Mouse (Mus musculus) bone marrow, adult 2 months (tissue): ENCODE data around the gene Sipa1l3. TPM values are rescaled to one million over a fixed set of nuclear protein-coding genes. Genes with fewer than 3 reads are reported as not detected.

ENCODE experiments used
- H3K27ac ChIP-seq: fragments of 200-500 bp; 2 replicates; pipeline ENCODE4 v1.5.1; 2012; ENCODE audit warnings: low read depth, mild to moderate bottlenecking, control low read depth, inconsistent platforms, low read length; ENCODE audit not compliant: control insufficient read depth, poor library complexity, insufficient read depth
- H3K4me1 ChIP-seq: fragments of 200-500 bp; 2 replicates; pipeline ENCODE4 v1.6.1; 2011; ENCODE audit warnings: low read length; ENCODE audit not compliant: control insufficient read depth, insufficient read depth
- H3K4me3 ChIP-seq: fragments of 200-500 bp; replicated peaks from 2 replicates; pipeline ENCODE3; 2011; ENCODE audit warnings: mild to moderate bottlenecking, low read depth, low read length, control low read depth; ENCODE audit not compliant: control insufficient read depth
- CTCF ChIP-seq: fragments of 200-500 bp; IDR thresholded peaks from 2 replicates; pipeline ENCODE4 v1.5.1; 2011; ENCODE audit warnings: low read length, control low read depth; ENCODE audit not compliant: control insufficient read depth, insufficient read depth
- POLR2A ChIP-seq: fragments of 200-500 bp; IDR thresholded peaks from 2 replicates; pipeline ENCODE4 v1.6.1; 2011; ENCODE audit warnings: low read depth, mild to moderate bottlenecking, control low read depth, low read length, borderline replicate concordance; ENCODE audit not compliant: control insufficient read depth
- WGBS: fragments of 180-500 bp; shearing (Covaris S2); methylation state at CpG from one replicate; pipeline ENCODE4 v1.1.7; 2018; 5-methylcytosine and 5-hydroxymethylcytosine counted together
- polyA plus RNA-seq: library from polyadenylated mRNA; stranded (reverse); fragments of >200 nt; gene quantifications from 2 replicates; pipeline ENCODE4 v1.2.4, GENCODE M21; 2011; ENCODE audit warnings: low replicate concordance; ENCODE audit not compliant: missing spikeins, insufficient read depth, insufficient read length

Gene Sipa1l3
- polyA plus RNA-seq, 1 experiment, result 16.8 TPM

DNA sequence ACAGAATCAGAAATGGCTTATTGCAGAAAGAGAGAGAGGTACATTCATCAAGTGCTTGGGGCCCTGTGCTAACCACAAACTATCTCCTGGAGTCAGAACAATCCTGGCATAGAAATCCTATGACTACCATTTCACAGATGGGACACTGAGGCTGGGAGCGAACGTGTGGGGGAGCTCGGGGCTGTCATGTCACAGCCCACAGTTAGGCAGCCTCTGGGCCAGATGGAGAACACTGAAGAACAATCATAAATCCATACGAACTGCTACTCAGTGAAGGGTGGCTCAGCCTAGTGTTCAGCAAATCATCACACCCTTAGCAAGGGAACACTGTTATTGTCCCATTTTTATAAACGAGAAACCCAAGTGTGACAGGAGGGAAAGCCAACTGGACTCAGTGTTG, 1.3 kb downstream of the Sipa1l3 start:
- Histone ChIP-seq H3K4me3 (no peak overlapping the region), H3K27ac (no peak overlapping the region), H3K4me1 (no peaks in the 10 kb centered on the region; the same call in 1 of the 2 replicates)
- no peak for TF ChIP-seq POLR2A
- TF ChIP-seq CTCF, result no peak
- 68% methylated on average over 5 of the region's 5 CpGs for WGBS

DNA sequence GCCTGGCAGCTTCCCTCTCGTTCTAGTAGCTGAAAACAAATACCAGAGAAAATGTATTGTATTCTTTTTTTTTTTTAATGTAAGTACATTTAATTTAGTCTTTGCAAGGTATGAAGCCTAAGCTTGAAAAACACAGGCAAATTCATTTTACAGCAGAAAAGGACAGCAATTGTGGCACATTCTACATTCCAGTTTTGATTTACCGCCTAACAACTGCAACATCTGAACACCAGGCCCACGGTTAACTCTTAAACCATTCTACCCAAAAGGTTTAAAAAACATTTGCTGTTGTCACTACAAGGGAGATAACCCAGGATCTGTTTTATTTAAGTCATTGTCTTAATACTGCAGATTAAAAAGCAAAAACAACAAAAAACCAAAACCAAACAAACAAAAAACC, 2.8 kb downstream of the Sipa1l3 start:
- TF ChIP-seq POLR2A, result no peak
- 83% methylated on average over 3 of the region's 3 CpGs for WGBS
- H3K27ac ChIP-seq, result no peak overlapping the region
- no peak overlapping the region for H3K4me3 ChIP-seq
- peaks cover 2% of the 10 kb centered on the region for H3K4me1 ChIP-seq

DNA sequence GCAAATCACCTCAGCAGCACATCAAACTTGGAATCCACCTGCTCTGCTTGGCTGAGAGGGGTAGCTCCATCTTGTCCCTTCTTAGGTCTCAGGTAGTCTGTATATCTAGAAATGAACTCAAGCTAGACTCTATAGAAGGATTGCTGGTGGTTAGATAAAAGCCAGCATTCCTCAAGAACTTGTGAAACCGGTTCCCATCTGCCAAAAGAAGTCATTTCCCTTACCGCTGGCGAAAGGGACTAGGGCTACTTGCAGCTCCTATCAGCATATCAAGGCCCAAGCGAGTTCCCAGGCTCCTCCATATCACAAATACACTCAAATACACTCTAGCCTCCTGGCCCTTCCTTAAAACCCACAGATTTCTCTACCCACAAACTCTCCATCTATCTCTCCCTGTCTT, 5.7 kb downstream of the Sipa1l3 start:
- peaks cover 2% of the 10 kb centered on the region; the same call in 1 of the 2 replicates for H3K4me1 ChIP-seq
- TF ChIP-seq POLR2A (no peak), CTCF (no peak)
- no peak overlapping the region for H3K4me3 ChIP-seq
- 56% methylated on average over 4 of the region's 4 CpGs for WGBS
- no peak overlapping the region for H3K27ac ChIP-seq

DNA sequence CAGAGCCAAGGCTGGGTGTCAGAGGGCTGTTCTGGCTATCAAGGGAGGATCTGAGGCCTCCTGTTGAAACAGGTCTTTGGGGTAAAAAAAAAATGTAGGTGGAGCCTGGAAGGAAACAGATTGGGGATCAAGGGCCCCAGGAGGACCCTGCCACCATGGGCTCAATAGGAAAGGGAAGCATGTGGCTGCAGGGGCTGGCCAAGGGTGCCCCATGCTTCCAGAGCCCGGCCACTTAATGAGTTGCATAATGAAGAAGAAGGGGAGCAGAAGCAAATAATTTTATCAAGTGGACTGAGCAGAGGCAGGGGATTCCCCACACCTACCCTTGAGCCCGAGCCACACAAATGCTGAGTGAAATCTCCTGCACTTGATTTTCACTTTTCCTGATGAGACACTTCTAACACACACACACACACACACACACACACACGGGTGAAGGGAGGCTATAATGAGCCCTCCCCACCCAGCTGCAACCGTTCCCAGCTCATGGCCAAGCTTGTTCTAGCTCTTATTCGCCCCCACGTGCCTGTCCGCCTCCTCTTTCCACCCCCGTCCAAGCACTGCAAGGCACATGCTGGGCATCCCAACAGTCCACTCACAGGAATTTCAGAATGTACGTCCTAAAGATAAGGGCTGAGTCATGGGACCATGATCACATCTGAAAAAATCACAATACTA, 6.7 kb downstream of the Sipa1l3 start:
- TF ChIP-seq POLR2A (no peak), CTCF (no peak)
- Histone ChIP-seq H3K27ac (no peak overlapping the region), H3K4me1 (peaks cover 2% of the 10 kb centered on the region; the same call in 1 of the 2 replicates), H3K4me3 (no peak overlapping the region)
- 21% methylated on average over 9 of the region's 9 CpGs for WGBS

DNA sequence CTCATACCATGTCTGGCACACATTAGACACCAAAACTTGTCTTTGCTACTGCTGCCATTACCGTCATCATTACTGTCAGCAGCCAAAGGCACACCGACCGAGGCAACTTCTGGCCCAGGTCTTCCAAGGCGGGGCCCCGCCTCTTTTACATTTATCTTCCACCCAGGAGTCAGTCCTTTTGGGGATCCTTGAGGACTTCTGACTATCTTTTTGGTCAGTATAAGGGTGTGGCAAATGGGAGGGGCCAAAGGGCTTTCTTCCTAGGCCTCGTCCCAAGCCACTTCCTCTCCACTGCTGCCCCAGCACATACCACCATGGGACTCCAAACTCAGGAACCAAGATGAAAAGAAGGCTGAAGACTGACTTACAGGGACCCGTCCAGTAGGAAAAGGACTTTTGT, 9.9 kb downstream of the Sipa1l3 start:
- H3K4me3 ChIP-seq, result no peak overlapping the region
- H3K4me1 ChIP-seq, result peaks cover 2% of the 10 kb centered on the region; the same call in 1 of the 2 replicates
- 60% methylated on average over 7 of the region's 7 CpGs for WGBS
- TF ChIP-seq CTCF (no peak), POLR2A (no peak)
- no peak overlapping the region for H3K27ac ChIP-seq

DNA sequence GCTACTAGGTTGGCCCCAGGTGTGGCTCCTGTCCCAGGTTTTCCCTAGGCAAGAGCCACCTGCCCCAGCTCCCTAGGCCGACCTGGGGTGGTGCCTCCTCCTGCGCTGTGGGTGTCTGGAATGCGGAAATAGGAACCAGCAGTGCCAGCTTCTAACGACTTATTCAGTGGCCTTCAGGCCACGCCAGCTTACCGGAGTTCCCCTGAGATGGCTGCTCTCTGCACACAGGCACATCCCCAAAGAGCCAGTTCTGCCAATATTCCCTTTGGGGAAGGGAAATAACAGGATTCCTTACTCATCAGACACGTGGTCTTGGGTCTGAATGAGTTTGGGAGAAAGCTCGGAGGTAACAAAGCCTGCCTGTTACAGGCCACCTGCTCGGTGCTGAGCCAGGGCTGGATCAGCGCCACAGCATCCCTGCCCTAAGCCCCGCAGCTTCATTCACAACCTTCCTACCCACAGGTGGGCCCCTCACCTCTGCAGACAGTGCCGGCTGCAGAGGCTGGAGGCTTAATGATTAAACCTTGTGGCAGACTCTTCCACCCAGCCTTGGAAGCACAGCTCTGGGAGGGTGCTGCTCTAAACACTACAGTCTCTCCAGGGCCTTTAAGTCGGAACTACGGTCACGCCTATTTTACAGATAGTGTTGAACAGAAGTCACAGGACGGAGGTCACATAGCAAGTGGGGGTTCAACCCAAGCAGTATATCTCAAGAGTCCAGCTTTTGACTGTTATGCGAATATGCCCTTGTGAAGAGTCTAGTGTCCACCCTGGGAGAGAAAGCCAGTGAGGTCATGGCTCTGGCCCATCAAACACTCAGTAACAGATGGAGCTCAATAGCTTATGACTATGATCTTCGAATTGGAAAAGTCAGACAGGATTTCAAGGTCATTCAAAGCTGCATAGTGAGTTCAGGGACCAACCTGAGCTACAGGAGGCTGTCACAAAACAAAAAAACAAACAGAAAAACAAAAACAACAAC, 12.8 kb downstream of the Sipa1l3 start:
- no peaks in the 10 kb centered on the region; the same call in 1 of the 2 replicates for H3K4me1 ChIP-seq
- H3K4me3 ChIP-seq, result peak overlapping the region; percentile 17
- TF ChIP-seq POLR2A (no peak), CTCF (no peak)
- 0 out of 2 replicates have a peak overlapping the region, but pooled peaks have one; percentile 11 for H3K27ac ChIP-seq
- WGBS, result 27% methylated on average over 18 of the region's 18 CpGs

DNA sequence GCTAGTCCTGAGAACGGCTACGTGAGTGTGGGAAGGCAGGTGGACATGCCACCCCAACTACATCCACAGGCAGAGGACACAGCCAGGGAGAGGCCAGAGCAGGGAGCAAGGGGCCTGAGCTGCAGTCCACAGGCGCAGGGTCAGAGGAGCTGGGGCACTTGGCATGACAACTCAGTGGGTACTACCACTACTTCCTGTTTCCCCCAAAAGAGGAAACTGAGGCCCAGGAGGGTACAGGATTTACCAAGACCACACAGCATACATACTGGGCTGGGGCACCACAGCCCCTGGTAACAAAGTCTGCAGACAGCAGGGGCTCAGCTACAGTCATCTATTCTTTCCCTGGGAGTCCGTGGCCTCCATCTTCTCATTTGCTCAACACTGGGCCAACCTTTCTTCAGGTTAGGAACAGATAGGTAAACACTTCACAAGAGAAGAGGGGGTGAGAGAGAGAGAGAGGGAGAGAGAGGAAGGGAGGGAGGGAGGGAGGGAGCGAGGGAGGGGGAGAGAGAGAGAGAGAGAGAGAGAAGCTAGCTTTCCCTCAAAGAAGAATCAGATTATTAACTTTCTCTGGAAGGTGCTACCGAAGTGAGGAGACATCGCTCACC, 13.7 kb downstream of the Sipa1l3 start:
- peak overlapping the region; percentile 17 for H3K4me3 ChIP-seq
- no peaks in the 10 kb centered on the region; the same call in 1 of the 2 replicates for H3K4me1 ChIP-seq
- TF ChIP-seq POLR2A, result no peak
- no peak for TF ChIP-seq CTCF
- no peak overlapping the region for H3K27ac ChIP-seq
- 33% methylated on average over 7 of the region's 7 CpGs for WGBS

DNA sequence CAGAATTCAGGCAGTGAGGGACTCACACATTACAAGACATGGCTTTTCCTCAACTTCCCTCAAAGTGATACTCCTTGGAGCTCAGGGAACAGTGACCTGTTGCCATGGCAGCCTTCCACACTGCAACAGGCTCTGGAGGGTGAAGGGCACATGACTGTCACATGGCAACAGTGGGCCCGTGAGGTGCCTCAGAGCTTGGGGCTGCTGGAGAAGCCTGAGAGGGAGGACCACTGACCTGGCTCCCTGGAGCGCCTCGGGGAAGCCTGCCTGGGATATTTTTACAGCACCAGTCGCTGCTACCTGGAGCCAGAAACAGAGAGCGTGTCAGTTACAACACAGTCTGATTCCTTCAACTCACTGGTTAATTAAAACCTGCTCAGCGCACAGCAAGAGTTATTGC, 14.8 kb downstream of the Sipa1l3 start:
- H3K4me3 ChIP-seq, result no peak overlapping the region
- 76% methylated on average over 6 of the region's 6 CpGs for WGBS
- TF ChIP-seq POLR2A (no peak), CTCF (no peak)
- H3K4me1 ChIP-seq, result no peaks in the 10 kb centered on the region; the same call in 1 of the 2 replicates
- H3K27ac ChIP-seq, result no peak overlapping the region
